Mouse (Mus musculus) testis, adult 2 months (tissue): ENCODE data around the gene Cds1. TPM values are rescaled to one million over a fixed set of nuclear protein-coding genes. Genes with fewer than 3 reads are reported as not detected.

Experiments used
- H3K27ac ChIP-seq: fragments of 200-500 bp; 2 replicates; pipeline ENCODE4 v1.5.1; 2012; ENCODE audit warnings: low read depth, low read length; ENCODE audit not compliant: control insufficient read depth, insufficient read depth
- H3K27me3 ChIP-seq: fragments of 200-500 bp; 2 replicates; pipeline ENCODE4 v1.6.1; 2012; ENCODE audit warnings: mild to moderate bottlenecking, low read length, moderate library complexity; ENCODE audit not compliant: control insufficient read depth, insufficient read depth
- H3K36me3 ChIP-seq: fragments of 200-500 bp; 2 replicates; pipeline ENCODE4 v1.6.1; 2012; ENCODE audit warnings: mild to moderate bottlenecking, low read length; ENCODE audit not compliant: control insufficient read depth, insufficient read depth
- H3K4me1 ChIP-seq: fragments of 200-500 bp; 2 replicates; pipeline ENCODE4 v1.6.1; 2012; ENCODE audit warnings: low read length; ENCODE audit not compliant: control insufficient read depth, insufficient read depth
- H3K4me3 ChIP-seq: fragments of 200-500 bp; 2 replicates; pipeline ENCODE4 v1.5.1; 2012; ENCODE audit warnings: low read depth, mild to moderate bottlenecking, low read length, moderate library complexity, mixed read lengths; ENCODE audit not compliant: control insufficient read depth
- CTCF ChIP-seq: fragments of 200-500 bp; IDR thresholded peaks from 2 replicates; pipeline ENCODE4 v1.5.1; 2012; ENCODE audit warnings: low read depth, mild to moderate bottlenecking, inconsistent platforms, low read length, moderate library complexity; ENCODE audit not compliant: control insufficient read depth, insufficient read depth, insufficient replicate concordance
- POLR2A ChIP-seq: fragments of 200-500 bp; IDR thresholded peaks from 2 replicates; pipeline ENCODE4 v1.6.1; 2012; ENCODE audit warnings: low read depth, mild to moderate bottlenecking, inconsistent platforms, low read length, moderate library complexity; ENCODE audit not compliant: control insufficient read depth
- polyA plus RNA-seq: library from polyadenylated mRNA; depleted of rRNA; stranded (reverse); fragments of >200 nt; gene quantifications from 2 replicates; pipeline ENCODE4 v1.2.3, GENCODE M21; 2012

Gene Cds1
- polyA plus RNA-seq, 1 experiment, result 201 TPM

DNA sequence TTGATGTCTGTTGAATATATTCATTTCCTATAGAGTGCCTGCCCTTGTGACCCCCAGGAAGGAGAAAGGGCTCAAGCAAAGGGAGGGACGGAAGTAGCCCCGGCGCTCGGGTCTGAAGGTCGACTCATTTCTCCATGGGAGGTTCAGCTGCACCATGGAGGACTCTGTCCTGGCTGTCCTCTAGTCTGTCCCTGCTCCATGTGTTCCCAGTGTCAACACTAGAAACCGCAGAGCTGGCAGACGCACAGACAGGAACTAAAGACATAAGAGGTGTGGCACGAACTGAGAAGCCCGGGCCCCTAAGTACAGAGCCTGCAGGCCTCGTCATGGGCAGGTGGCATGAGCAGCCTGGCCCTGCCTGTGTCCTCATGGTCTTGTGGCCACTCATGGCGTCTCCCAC, 89.2 kb downstream of the Cds1 start:
- TF ChIP-seq POLR2A, result no peak
- TF ChIP-seq CTCF, result no peak
- Histone ChIP-seq H3K4me3 (peak overlapping the region; percentile 8; the same call in 1 of the 2 replicates), H3K27me3 (no peaks in the 10 kb centered on the region), H3K4me1 (peaks cover 5% of the 10 kb centered on the region), H3K36me3 (peaks cover 9% of the 10 kb centered on the region), H3K27ac (no peak overlapping the region)

DNA sequence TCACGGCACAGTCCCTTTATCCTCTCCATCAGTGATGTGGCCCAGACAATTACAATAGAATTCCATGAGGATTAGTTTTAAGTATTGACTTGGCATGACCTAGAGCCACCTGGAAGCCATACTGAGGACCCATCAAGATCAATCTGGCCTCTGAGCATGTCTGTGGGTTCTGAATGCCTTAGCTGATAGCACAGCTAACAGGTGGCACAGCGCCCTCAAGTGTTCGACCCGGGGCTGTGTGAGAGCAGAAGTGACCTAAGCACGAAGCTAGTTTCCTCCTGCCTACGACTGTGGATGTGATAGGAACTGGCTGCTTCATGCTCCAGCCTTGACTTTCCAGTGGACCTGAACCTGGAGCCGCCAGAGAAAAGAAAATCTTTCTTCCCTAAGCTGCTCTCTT, 89.7 kb downstream of the Cds1 start:
- H3K27me3 ChIP-seq, result no peaks in the 10 kb centered on the region
- TF ChIP-seq CTCF, result peak; percentile 31; the same call in 1 of the 2 replicates
- TF ChIP-seq POLR2A, result no peak
- peaks cover 9% of the 10 kb centered on the region for H3K36me3 ChIP-seq
- peak overlapping the region; percentile 8; the same call in 1 of the 2 replicates for H3K4me3 ChIP-seq
- peaks cover 5% of the 10 kb centered on the region for H3K4me1 ChIP-seq
- no peak overlapping the region for H3K27ac ChIP-seq

DNA sequence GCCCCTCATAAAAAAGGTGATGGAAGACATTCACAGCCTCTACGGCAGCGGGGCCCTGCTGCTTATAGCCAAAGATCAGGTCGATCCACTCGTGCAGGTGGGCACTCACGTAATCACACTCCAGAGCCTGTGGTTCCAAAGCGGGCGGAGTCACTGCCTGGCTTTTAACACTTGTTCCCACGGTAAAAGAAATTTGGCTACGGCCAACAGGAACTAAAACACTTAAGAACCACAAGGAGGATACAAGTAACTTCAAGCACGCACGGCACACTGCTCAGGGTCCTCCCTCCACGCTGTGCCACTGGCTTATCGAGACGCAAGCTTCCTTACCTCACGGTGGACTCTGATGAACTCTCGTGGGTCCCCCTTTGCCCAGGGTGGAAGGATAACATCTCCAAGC, 90.5 kb downstream of the Cds1 start:
- no peak overlapping the region for H3K27ac ChIP-seq
- H3K4me3 ChIP-seq, result no peak overlapping the region
- no peaks in the 10 kb centered on the region for H3K27me3 ChIP-seq
- peaks cover 9% of the 10 kb centered on the region for H3K36me3 ChIP-seq
- TF ChIP-seq CTCF, result no peak
- no peak for TF ChIP-seq POLR2A
- H3K4me1 ChIP-seq, result peaks cover 5% of the 10 kb centered on the region

DNA sequence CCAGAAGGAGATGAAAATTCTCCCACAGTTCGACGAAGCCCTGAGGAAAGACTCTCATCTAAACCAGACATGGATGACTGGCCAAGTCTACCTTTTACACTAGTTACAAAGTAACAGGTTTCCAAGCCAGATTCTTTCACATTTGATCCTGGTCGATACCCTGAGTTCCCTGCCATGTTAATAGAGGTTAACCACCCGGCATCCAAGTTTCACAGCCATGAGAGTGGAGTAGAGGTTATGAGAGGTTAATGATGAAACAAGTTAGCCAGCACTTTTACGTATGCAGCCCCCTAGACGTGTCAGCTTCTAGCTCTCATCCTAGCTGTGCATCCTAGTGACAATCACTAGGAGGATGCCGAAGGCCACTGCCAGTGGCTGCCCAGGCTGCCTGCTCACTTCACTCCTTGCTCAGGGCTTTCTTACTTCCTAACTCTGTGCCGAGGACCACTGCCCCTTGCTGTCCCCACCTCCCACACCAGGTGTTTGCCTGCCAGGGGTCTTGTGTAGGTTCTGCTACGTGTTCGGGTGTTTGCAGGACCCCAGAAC, 94.0 kb downstream of the Cds1 start:
- H3K27me3 ChIP-seq, result no peaks in the 10 kb centered on the region
- H3K4me1 ChIP-seq, result no peaks in the 10 kb centered on the region; the same call in 1 of the 2 replicates
- TF ChIP-seq POLR2A (no peak), CTCF (no peak)
- H3K27ac ChIP-seq, result no peak overlapping the region
- H3K4me3 ChIP-seq, result no peak overlapping the region
- H3K36me3 ChIP-seq, result peaks cover 3% of the 10 kb centered on the region

DNA sequence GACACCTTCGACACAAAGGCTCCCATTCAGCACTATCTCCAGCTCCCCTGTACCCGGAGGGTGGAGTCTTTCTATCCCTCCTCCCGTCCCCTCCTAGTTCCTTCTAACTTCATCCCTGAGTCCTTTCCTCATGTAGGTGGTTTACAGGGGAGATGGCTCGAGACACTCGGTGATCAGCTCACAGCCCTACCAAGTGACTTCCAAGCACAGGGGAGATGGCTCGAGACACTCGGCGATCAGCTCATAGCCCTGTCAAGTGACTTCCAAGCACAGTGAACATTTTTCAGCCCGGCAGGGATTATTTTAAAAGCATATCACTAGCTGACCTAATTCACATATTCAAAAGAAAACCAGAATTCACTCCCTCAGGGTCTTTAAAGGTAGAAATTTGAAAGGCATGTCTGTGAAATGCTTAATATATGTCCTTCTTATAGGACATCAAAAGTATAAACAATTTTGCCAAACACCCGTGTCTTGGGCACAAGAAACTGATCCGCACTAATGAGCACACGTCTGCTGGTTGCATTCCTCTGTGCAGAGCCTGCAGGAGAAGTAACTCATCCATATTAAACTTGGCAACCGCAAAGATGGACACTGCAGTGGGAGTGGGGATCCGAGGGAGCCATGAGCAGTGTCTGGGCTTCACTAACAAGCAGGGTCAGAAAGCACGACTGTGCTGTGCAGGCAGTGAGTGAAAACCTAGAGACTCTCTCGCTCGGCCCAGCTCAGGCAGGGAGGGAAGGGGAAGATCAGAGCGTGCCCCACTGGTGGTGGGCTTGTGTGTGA, 97.0 kb downstream of the Cds1 start:
- TF ChIP-seq POLR2A (no peak), CTCF (no peak)
- H3K4me3 ChIP-seq, result no peak overlapping the region
- peaks cover 2% of the 10 kb centered on the region; the same call in 1 of the 2 replicates for H3K36me3 ChIP-seq
- H3K27me3 ChIP-seq, result no peaks in the 10 kb centered on the region
- H3K4me1 ChIP-seq, result no peaks in the 10 kb centered on the region
- no peak overlapping the region for H3K27ac ChIP-seq

DNA sequence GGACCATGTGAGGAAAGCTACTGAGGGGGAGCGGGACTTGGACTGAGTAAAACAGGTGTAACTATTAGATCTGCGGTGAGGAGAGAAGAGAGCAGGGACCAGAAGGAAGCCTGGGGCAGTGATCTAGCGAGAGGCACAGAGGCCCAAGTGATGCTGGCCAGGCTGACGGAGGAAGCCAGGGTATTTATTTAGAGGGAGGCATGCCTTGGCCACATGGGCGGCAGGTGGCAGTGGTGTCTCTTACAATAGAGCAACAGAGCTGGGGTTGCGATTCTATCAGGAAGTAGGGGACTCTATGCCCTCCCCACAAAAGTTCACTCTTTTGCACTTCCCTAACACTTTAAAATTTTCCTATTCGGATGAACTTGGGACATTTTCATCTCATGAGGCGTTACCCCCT, 97.7 kb downstream of the Cds1 start:
- Histone ChIP-seq H3K27me3 (no peaks in the 10 kb centered on the region), H3K27ac (no peak overlapping the region), H3K36me3 (peaks cover 2% of the 10 kb centered on the region; the same call in 1 of the 2 replicates), H3K4me3 (no peak overlapping the region), H3K4me1 (no peaks in the 10 kb centered on the region)
- TF ChIP-seq POLR2A (no peak), CTCF (no peak)

DNA sequence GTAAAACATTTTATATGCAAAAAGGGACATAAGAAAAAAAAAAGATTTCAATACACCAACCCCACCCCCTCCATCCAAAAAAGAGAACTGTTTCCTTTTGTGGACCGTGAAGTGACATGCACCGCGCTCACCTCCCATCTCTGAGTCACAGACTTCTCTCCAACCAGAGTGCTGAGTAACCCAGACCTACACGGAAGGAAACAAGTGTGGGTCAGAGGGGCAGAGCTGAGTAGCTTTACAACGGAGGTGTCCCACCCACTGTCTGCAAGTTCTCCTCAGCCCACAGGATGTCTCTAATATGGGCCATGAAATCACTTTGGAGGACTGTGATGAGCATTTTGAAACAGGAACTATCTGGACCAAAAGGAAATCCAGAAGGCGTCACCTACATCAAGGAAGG, 99.0 kb downstream of the Cds1 start:
- no peaks in the 10 kb centered on the region for H3K4me1 ChIP-seq
- H3K27ac ChIP-seq, result no peak overlapping the region
- H3K27me3 ChIP-seq, result no peaks in the 10 kb centered on the region
- peaks cover 2% of the 10 kb centered on the region; the same call in 1 of the 2 replicates for H3K36me3 ChIP-seq
- TF ChIP-seq POLR2A (no peak), CTCF (no peak)
- no peak overlapping the region for H3K4me3 ChIP-seq
